Mouse (Mus musculus): ENCODE data around the gene 4930455H04Rik. TPM values are rescaled to one million over a fixed set of nuclear protein-coding genes. Genes with fewer than 3 reads are reported as not detected.

Gene 4930455H04Rik
- polyA plus RNA-seq, 1 experiment from 2014 or later: not detected

DNA sequence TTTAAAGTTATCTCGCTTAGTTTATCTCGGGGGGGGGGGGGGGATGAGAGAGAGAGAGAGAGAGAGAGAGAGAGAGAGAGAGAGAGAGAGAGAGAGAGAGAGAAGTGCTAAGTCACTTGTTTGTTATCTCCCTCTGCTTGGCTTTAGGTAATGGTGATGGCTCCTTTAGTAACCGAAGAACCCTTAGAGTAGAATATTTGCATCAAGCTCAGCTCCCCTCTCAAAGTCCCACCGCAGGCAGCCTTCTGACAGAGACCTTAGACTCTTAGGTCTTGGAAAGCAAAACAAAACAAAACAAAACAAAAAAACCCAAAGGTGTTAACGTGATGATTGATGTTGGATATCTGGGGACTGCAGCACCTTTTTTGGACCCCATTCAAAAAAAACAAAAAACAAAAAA lies 936 bp downstream of the 4930455H04Rik start:
- H3K4me2 ChIP-seq: peak overlapping the region; percentile 66
- ATAC-seq: peak; percentile 44
- peak overlapping the region; percentile 43 for H3K4me3 ChIP-seq
- peaks cover 24% of the 10 kb centered on the region for H3K4me1 ChIP-seq
- H3K27me3 ChIP-seq: no peaks in the 10 kb centered on the region
- peak overlapping the region; percentile 68 for H3K9ac ChIP-seq
- WGBS: 15% methylated on average over 4 of the region's 5 CpGs
- peak overlapping the region; percentile 86 for H3K27ac ChIP-seq
- no peaks in the 10 kb centered on the region for H3K9me3 ChIP-seq (replicated peaks)
- H3K36me3 ChIP-seq (ENCODE audit: poor library complexity, severe bottlenecking): no peaks in the 10 kb centered on the region

DNA sequence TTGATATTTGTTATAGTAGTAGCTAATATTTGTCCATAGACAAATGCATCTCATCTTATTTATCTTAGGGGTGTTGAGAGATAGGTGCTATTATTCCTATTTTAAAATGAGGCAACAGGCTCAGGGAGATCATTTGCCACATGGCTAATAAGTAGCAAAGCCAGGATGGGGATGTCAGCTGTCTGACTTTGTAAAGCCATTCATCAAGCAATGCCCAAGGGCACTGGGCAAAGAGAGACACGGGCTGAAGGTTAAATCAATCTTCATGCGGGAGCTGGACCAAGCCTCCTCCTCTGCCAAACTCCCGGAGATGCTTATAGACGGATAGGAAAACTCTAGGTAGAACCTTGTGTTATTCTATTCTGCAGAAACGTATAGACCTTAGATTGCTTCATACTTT lies 1.7 kb downstream of the 4930455H04Rik start:
- no peak overlapping the region for H3K4me3 ChIP-seq
- no peak overlapping the region for H3K27ac ChIP-seq
- H3K9ac ChIP-seq: no peak overlapping the region
- H3K27me3 ChIP-seq: no peaks in the 10 kb centered on the region
- no peak for ATAC-seq
- H3K36me3 ChIP-seq (ENCODE audit: poor library complexity, severe bottlenecking): no peaks in the 10 kb centered on the region
- no peak overlapping the region for H3K4me2 ChIP-seq
- no peaks in the 10 kb centered on the region for H3K9me3 ChIP-seq (replicated peaks)
- WGBS: 72% methylated on average over 5 of the region's 5 CpGs
- peaks cover 24% of the 10 kb centered on the region for H3K4me1 ChIP-seq

DNA sequence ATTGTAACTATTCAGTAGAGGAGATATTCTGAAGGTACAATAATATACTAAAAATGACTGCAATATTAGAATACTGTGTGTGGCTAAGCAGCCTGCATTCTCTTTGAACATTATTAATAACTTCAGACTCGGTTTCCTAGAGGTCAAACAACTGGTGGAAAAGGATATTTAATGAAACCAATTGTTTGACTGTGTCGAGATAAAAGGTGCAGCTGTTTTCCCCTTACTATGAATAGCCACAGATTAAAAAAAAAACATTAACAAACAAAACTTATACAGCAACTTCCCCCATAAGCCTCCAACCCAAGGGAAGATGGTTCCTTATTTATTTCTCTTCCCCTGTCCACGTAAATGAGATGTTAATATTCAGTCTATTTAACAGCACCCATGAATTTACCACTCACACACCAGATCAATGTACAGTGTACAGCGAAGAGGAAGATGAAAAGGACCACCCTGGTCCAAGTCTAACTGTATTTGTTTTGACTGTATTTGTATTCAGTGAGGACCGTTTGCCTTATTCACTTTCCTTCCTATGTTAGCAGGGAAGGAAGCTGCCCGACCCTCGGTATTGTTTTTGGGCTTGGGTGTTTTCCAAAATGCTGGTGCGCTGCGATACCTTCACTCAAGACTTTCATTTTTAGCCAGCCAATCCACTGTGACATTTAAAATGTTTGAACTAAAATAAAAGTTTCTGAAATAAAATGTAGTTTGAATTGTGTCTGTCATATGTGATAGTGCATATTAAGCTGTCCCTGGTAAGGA lies 13.9 kb downstream of the 4930455H04Rik start:
- no peaks in the 10 kb centered on the region for H3K27me3 ChIP-seq
- H3K4me3 ChIP-seq: no peak overlapping the region
- no peak overlapping the region for H3K27ac ChIP-seq
- H3K4me2 ChIP-seq: no peak overlapping the region
- H3K36me3 ChIP-seq (ENCODE audit: poor library complexity, severe bottlenecking): no peaks in the 10 kb centered on the region
- H3K9ac ChIP-seq: no peak overlapping the region
- ATAC-seq: no peak
- peaks cover 26% of the 10 kb centered on the region for H3K4me1 ChIP-seq
- WGBS: 77% methylated on average over 9 of the region's 9 CpGs
- no peaks in the 10 kb centered on the region for H3K9me3 ChIP-seq (replicated peaks)

DNA sequence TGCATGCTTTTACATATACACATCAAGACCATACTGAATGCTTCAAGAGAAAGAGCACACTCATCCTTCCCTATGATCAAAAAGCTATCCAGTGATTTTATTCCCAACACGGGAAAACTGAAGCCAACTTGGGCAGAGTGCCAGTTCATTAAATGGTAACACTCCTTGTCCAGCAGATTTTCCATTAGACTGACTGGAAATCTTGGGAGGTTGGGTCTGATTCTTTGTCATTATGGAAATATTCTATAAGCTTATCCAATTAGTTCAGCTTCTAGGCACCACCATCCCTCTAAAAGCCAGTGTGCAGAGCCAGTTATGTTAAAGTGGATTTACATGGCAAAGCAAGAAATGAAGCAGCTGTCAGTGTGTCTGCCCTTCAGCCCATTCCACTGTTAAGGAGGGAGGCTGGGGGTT lies 17.0 kb downstream of the 4930455H04Rik start:
- ATAC-seq: peak; percentile 94
- WGBS: 14% methylated on average over 1 of the region's 1 CpGs
- H3K27ac ChIP-seq: peak overlapping the region; percentile 70
- H3K9ac ChIP-seq: no peak overlapping the region
- no peaks in the 10 kb centered on the region for H3K9me3 ChIP-seq (replicated peaks)
- H3K4me2 ChIP-seq: no peak overlapping the region
- no peaks in the 10 kb centered on the region for H3K36me3 ChIP-seq (ENCODE audit: poor library complexity, severe bottlenecking)
- no peaks in the 10 kb centered on the region for H3K27me3 ChIP-seq
- no peak overlapping the region for H3K4me3 ChIP-seq
- H3K4me1 ChIP-seq: peaks cover 37% of the 10 kb centered on the region

DNA sequence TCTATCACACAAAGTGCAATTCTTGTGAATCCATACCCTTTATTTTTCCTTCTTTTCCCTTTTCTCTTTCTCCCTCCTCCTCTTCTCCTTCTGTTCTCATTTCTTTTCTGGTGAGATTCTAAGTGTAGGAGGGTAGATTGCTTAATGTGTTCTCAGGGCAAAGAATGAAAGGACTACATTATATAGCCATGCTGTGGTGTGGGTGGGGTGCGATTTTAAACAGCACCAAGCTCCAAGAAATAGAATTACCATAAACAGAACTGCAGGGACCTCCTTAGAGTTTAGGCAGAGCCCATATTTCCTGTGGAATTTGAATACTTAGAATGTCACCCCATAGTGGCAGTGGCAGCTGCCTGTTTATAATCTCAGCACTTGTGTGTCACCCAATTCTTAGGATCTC lies 17.7 kb downstream of the 4930455H04Rik start:
- H3K4me3 ChIP-seq: no peak overlapping the region
- no peak overlapping the region; the same call in 1 of the 2 replicates for H3K9ac ChIP-seq
- no peak overlapping the region for H3K4me2 ChIP-seq
- peaks cover 37% of the 10 kb centered on the region for H3K4me1 ChIP-seq
- H3K27ac ChIP-seq: peak overlapping the region; percentile 69
- peak; percentile 70 for ATAC-seq
- H3K36me3 ChIP-seq (ENCODE audit: poor library complexity, severe bottlenecking): no peaks in the 10 kb centered on the region
- no peaks in the 10 kb centered on the region for H3K9me3 ChIP-seq (replicated peaks)
- H3K27me3 ChIP-seq: no peaks in the 10 kb centered on the region
- WGBS: 56% methylated on average over 1 of the region's 1 CpGs

DNA sequence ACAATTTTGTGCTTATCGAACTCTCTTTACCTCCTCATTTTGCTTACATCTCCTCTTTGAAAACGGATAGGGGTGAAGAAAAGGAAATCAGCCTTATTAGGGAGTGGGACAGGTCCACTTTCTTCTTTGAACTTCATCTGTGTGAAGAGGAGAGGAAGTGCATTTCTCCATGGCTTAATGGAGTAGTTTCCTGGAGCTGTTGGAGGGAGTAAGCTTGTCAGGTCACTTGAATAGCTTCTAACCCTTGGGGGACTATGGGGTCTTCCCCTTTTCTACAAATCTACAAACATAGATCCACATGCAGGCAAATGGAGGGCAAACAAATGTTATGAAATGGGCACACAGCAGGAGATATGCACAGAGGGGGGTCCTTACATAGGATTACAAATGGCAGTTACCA lies 18.4 kb downstream of the 4930455H04Rik start:
- no peak for ATAC-seq
- Histone ChIP-seq H3K4me2 (no peak overlapping the region), H3K36me3 (ENCODE audit: poor library complexity, severe bottlenecking) (no peaks in the 10 kb centered on the region), H3K4me3 (no peak overlapping the region), H3K27me3 (no peaks in the 10 kb centered on the region), H3K4me1 (peaks cover 37% of the 10 kb centered on the region), H3K9ac (no peak overlapping the region), H3K27ac (no peak overlapping the region), H3K9me3 (replicated peaks) (no peaks in the 10 kb centered on the region)
- 67% methylated on average over 2 of the region's 2 CpGs for WGBS

DNA sequence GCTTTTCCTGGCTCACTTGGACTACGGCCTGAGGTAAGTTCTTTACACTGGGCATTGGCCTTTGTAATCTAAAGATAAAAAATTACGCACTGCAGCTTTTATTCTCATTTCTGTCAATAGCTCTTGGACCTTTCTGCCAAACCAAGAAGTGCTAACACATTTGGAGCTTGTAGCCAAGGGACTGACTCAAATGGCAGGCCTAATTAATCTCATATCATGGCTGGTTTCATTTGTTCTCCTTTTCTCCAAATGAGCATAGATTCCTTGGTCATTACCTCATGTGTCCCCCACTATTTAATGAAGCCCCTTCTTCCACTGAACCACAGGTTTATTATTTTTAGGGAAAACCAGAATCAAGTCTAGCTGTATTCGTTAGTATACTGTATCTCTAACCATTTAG lies 20.2 kb downstream of the 4930455H04Rik start:
- H3K27me3 ChIP-seq: no peaks in the 10 kb centered on the region
- no peak overlapping the region for H3K9ac ChIP-seq

DNA sequence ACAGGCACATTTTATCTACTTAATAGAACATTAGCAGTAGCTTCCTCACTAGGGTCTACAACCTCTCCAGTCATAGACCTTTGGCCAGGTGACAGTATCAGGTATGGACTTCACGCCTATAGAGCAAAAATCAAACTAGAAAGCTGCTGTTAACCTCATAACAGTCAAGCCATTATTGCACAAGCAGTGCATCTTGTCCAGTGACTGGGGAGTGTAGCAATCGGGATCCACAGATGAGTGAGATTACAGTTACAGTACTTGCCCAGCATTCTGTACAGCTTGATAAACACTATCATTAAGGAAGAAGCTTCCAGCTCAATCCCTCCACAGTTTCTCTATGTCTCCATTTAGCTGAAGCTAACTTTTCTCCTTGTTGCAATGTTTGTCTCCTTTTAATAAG lies 23.1 kb downstream of the 4930455H04Rik start:
- Histone ChIP-seq H3K9me3 (replicated peaks) (no peaks in the 10 kb centered on the region), H3K4me1 (peaks cover 19% of the 10 kb centered on the region), H3K4me2 (no peak overlapping the region), H3K27ac (no peak overlapping the region), H3K9ac (no peak overlapping the region), H3K27me3 (no peaks in the 10 kb centered on the region), H3K36me3 (ENCODE audit: poor library complexity, severe bottlenecking) (no peaks in the 10 kb centered on the region), H3K4me3 (no peak overlapping the region)
- no peak for ATAC-seq
- 89% methylated on average over 2 of the region's 2 CpGs for WGBS

More for the DNA sequence above, 20.2 kb downstream of the 4930455H04Rik start:
- Histone ChIP-seq H3K4me2 (no peak overlapping the region), H3K9me3 (replicated peaks) (no peaks in the 10 kb centered on the region), H3K27ac (peak overlapping the region; percentile 65; the same call in 1 of the 2 replicates), H3K4me1 (peaks cover 37% of the 10 kb centered on the region), H3K36me3 (ENCODE audit: poor library complexity, severe bottlenecking) (no peaks in the 10 kb centered on the region), H3K4me3 (no peak overlapping the region)
- WGBS: 63% methylated on average over 3 of the region's 3 CpGs
- peak; percentile 33 for ATAC-seq

DNA sequence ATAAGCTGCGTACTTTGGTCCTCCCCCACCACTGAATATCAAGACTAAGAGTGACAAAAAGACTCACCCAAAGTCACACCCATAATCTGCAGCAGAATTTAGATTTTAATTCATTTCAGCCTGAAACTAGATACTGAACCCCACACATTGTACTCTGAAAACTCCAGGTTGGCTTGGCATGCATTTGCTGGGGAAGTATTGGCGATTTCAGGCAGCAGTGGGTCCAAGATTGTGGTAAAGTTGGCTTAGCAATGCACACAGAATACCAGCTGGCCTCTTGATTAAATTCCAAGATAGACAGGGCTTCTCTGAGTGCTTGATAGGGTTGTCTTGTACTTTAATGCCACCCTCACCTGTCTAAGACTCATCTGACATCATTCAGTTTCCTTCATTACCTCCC lies 24.9 kb downstream of the 4930455H04Rik start:
- H3K4me2 ChIP-seq: no peak overlapping the region
- no peaks in the 10 kb centered on the region for H3K9me3 ChIP-seq (replicated peaks)
- ATAC-seq: no peak
- no peak overlapping the region for H3K9ac ChIP-seq
- H3K4me1 ChIP-seq: peaks cover 7% of the 10 kb centered on the region; the same call in 1 of the 2 replicates
- H3K36me3 ChIP-seq (ENCODE audit: poor library complexity, severe bottlenecking): no peaks in the 10 kb centered on the region
- H3K27ac ChIP-seq: no peak overlapping the region
- 73% methylated on average over 2 of the region's 2 CpGs for WGBS
- no peaks in the 10 kb centered on the region for H3K27me3 ChIP-seq
- no peak overlapping the region for H3K4me3 ChIP-seq

DNA sequence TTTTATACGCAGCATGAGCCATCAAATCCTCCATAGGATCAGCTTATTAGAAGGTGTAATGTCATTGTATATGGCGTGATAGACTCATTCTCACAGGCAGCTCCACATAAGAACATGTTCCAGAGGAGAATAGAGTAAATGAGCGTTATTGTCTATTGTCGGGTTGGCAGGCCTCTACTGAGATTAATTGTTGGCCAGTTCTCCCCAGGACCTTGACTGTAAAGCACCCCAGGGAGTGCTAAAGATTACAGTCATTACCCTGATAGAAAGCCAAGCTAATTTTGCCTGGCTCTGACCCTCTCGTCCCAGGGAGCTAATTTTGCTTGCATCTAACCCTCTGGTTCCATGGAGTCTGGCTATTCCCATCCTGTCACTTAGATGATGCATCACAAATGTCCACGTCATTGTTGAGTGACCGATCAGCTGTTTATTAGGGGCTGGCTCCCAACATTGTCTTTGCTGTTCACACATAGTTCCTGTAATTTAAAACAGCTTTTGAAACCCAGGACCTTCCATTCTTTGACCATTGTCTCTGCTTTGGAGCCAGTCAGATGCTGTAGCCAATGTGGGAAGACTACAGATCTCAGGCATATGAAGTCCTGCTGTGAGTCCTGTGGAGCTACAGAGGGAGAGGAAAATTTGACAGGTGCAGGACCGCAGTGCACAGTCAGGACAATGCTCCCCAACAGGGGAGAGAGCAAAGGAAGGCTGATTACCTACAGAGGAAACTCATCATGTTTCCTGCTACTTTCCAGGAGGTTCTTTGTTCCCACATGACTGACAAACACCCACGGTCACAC lies 33.8 kb downstream of the 4930455H04Rik start:
- 21% methylated on average over 9 of the region's 9 CpGs for WGBS
- Histone ChIP-seq H3K27ac (peak overlapping the region; percentile 44; the same call in 1 of the 2 replicates), H3K27me3 (no peaks in the 10 kb centered on the region), H3K9me3 (replicated peaks) (no peaks in the 10 kb centered on the region), H3K4me3 (no peak overlapping the region), H3K36me3 (ENCODE audit: poor library complexity, severe bottlenecking) (no peaks in the 10 kb centered on the region), H3K4me1 (peaks cover 12% of the 10 kb centered on the region), H3K9ac (no peak overlapping the region), H3K4me2 (no peak overlapping the region)
- peak; percentile 86 for ATAC-seq

DNA sequence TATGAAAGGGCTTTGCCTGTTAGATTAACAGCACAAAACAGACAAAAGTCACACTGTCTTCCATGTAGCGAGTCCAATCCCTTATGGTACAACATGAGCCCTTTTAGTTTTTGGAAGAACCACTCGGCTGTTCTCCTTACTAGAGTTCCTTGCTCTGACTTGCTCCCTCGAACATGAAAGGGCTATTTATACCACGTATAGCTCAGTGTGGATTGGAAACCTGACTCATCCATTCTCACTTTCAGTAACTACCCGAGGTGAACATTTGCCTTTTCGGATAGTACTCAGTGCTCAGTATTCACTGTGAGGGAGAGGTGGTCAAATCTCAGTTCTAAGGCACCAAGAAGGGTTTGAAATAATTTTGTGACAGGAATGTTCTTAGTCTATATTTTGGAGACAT lies 35.3 kb downstream of the 4930455H04Rik start:
- Histone ChIP-seq H3K4me1 (peaks cover 12% of the 10 kb centered on the region), H3K27me3 (no peaks in the 10 kb centered on the region), H3K4me3 (no peak overlapping the region), H3K4me2 (no peak overlapping the region), H3K9ac (no peak overlapping the region), H3K27ac (no peak overlapping the region), H3K9me3 (replicated peaks) (no peaks in the 10 kb centered on the region), H3K36me3 (ENCODE audit: poor library complexity, severe bottlenecking) (no peaks in the 10 kb centered on the region)
- no peak for ATAC-seq
- 79% methylated on average over 6 of the region's 6 CpGs for WGBS

DNA sequence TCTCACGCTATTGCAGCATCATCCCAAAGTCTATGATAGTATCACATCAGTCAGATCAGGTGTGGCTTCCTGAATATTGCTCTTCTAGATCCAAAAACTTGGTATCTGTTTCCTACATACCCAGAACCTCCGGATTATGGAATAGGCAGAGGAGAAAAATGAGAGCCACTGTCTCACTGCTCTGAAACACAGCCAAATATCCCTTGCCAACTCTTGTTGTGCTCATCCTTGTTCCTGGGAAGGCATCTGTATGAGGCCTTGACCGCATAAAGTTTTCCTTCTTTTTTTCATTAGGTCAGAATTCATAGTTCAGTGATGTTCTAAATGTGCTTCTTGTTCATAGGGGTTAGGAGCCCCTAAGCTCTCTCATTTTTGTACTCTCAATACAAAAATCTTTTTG lies 38.6 kb downstream of the 4930455H04Rik start:
- Histone ChIP-seq H3K9me3 (replicated peaks) (no peaks in the 10 kb centered on the region), H3K9ac (no peak overlapping the region), H3K27ac (no peak overlapping the region), H3K27me3 (no peaks in the 10 kb centered on the region), H3K36me3 (ENCODE audit: poor library complexity, severe bottlenecking) (no peaks in the 10 kb centered on the region), H3K4me2 (no peak overlapping the region), H3K4me3 (no peak overlapping the region), H3K4me1 (peaks cover 8% of the 10 kb centered on the region)
- ATAC-seq: no peak
- 87% methylated on average over 3 of the region's 3 CpGs for WGBS
